Mouse (Mus musculus) kidney, postnatal 10 days (tissue): ENCODE results near the gene Btf3l4.

ENCODE experiments used
- DNase-seq: peaks from one replicate; pipeline ENCODE4 v3.0.0; 2021; ENCODE audit warnings: mixed read lengths

The Btf3l4 gene

GRCm38 (mm10) chr4:108811550-108811949 lies 21.9 kb downstream of the Btf3l4 start:
- no peak for DNase-seq

- DNase-seq = no peak
Observed at GRCm38 (mm10) chr4:108811142-108811541, 22.3 kb downstream of the Btf3l4 start.

- no peak for DNase-seq
Observed at GRCm38 (mm10) chr4:108803535-108803934, 29.9 kb downstream of the Btf3l4 start.

- peak; percentile 88 for DNase-seq
Observed at GRCm38 (mm10) chr4:108798083-108798830, 35.2 kb downstream of the Btf3l4 start.

- peak; percentile 29 for DNase-seq
Observed at GRCm38 (mm10) chr4:108796701-108797100, 36.7 kb downstream of the Btf3l4 start.

- DNase-seq = no peak
Observed at GRCm38 (mm10) chr4:108793941-108794340, 39.5 kb downstream of the Btf3l4 start.

GRCm38 (mm10) chr4:108790507-108790906 lies 42.9 kb downstream of the Btf3l4 start:
- no peak for DNase-seq

- DNase-seq = no peak
Observed at GRCm38 (mm10) chr4:108789258-108789936, 44.0 kb downstream of the Btf3l4 start.

- DNase-seq = no peak
Observed at GRCm38 (mm10) chr4:108782421-108783085, 50.9 kb downstream of the Btf3l4 start.

- no peak for DNase-seq
Observed at GRCm38 (mm10) chr4:108781596-108781995, 51.8 kb downstream of the Btf3l4 start.

GRCm38 (mm10) chr4:108780864-108781205 lies 52.6 kb downstream of the Btf3l4 start:
- DNase-seq = no peak

GRCm38 (mm10) chr4:108780057-108780863 lies 53.2 kb downstream of the Btf3l4 start, which contains the start of gene Zfyve9:
TSS of gene Zfyve9 (minus strand) at chr4:108780798.
- DNase-seq = peak; percentile 91

GRCm38 (mm10) chr4:108779763-108780056 lies 53.7 kb downstream of the Btf3l4 start:
- no peak for DNase-seq

- DNase-seq = no peak
Observed at GRCm38 (mm10) chr4:108768527-108768926, 64.9 kb downstream of the Btf3l4 start.
